Mouse (Mus musculus) natural killer cell, adult 2 months (primary cell): Measurements from ENCODE around the gene Olfr1259.
"Not testable (repeated sequence)": the region's sequence is repeated elsewhere in the genome, so short reads cannot be mapped to it uniquely, and the experiment has no call there.

Experiments
- DNase-seq, 2 experiments: peaks; one replicate each; pipeline ENCODE4 v3.0.0; 2022; ENCODE audit warnings: low spot score in 2 of 2

The Olfr1259 gene

DNA sequence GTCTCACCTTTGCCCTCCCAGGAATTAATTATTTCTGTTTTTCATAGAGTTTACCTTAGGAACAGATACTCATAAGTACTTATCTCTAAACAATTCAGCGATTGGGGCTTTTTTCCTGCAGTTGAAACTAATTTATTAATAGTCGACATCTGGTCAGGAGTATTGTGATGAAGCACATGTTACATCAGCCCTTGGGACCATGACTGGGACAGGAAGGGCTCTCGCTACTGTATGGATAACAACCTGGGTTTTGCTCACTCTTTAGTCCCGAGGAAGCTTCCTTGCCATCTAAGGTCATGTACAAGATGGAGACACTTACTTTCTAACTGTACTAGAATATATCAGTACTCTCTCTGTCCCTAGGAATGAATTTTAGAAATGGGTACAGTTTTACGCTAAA is at the start of gene Olfr1259:
Gene Olfr1259 (minus strand): TSS at position 101 of the 400 bp plus-strand sequence.
- no peak for DNase-seq

DNA sequence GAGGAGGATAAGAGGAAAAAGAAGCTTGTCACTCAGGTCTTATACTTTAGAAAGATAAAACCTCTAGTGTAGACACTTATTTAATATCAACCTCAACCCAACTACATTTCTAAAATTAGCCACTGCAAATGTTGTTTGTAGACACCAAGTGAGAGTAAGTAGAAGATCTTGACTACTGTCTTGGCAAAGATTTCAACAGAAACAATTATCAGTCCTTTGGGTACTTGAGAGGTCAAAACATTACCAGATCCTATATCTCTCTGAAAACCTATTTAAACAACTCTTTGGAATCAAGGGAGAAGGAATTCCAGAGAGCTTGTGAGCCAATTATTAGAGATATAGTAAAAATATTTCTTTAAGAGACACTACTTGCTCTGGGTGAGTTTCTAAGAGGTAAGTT is 42.5 kb upstream of the Olfr1259 start, which contains the start of gene Olfr1261:
Gene Olfr1261 (plus strand): TSS at position 301 of the 400 bp plus-strand sequence.
- DNase-seq = no peak

DNA sequence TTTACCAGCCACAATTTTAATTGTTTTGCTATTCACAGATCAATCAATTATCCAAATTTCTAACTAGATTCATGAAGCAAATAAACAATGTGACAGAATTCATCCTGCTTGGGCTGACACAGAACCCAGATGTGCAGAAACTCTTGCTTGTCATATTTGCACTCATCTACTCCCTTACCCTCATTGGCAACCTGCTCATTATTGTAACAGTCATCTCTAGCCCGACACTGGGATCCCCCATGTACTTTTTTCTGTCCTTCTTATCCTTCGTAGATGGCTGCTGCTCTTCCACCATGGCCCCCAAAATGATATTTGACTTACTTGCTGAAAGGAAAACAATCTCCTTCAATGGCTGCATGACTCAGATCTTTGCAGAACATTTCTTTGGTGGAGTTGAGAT is 29.2 kb upstream of the Olfr1259 start:
- DNase-seq = no peak

DNA sequence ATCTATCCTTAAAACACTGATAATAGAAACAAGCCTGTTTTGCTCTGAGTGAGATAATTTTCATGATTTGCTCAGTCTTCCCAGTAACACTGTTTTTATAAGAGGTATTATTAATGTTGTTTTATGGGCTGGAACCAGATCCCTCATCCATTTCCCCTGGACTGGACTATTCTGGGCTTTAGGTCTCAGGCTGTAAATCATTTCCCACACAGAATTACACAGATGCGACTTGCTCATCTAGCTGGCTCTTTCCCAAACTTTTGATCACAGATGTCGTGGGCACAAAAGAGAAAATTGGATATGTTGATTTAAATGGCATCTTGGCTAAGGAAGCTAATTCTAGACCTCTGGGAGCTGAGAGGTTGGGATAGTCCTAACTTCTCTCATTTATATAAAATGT is 25.7 kb upstream of the Olfr1259 start, which contains the start of gene Olfr1260:
Gene Olfr1260 (plus strand): TSS at position 157 of the 400 bp plus-strand sequence.
- DNase-seq = no peak

DNA sequence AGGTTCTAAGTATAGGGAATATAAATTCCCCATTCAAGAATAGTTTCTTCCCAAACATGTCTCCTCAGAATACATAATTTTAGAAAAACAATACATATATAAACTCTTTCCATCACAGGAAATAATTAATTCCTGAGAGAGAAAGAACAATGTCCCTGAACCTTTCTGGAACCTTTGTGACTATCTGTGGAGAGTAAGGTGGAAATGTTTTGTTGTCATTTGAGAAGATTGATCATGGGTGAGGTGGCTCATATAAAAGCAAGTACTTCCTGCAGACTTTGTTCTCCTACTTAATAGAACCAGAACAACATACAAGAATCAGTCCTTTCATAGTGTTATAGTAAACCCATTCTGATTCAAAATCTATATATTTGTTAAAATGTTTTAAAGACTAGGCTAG is 21.5 kb downstream of the Olfr1259 start, which contains the start of gene Olfr1258:
Gene Olfr1258 (plus strand): TSS at position 301 of the 400 bp plus-strand sequence.
- no peak for DNase-seq

DNA sequence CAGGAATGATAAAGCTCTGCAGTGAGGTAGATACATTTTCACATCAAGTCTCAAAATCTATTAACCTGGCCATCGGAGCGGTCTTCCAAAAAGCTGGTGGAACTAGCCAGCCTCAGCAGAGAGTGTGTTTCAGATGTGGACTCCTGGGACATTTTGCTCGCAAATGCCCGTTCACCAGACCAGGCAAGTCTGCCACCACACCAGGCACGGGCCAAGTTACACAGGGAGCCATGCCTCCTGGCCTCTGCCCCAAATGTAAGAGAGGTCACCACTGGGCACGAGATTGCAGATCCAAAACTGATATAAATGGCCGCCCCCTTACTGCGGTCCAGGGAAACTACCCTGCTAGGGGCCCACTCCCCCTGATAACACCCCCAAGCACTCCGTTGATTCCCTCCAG is 35.8 kb downstream of the Olfr1259 start:
- not testable (repeated sequence) for DNase-seq
